Mouse (Mus musculus): ENCODE measurements around the gene Ifi211. TPM values are rescaled to one million over a fixed set of nuclear protein-coding genes. Genes with fewer than 3 reads are reported as not detected.

Gene Ifi211
- polyA plus RNA-seq (2012; rRNA removed), result 0.09 TPM in 1 of 2 replicates, not detected in the other

GRCm38 (mm10) chr1:173912548-173913255 is at the start of gene Ifi211:
Ifi211 (minus strand) TSS chr1:173913046.

GRCm38 (mm10) chr1:173941924-173942779 is 29.3 kb upstream of the Ifi211 start, which contains the start of the genes Mndal and Ifi203:
Mndal (minus strand) TSS chr1:173942491.
Ifi203 (minus strand) TSS chr1:173942672.

Other genes with a start within 250 kb of the Ifi211 start
- gene Ifi208, start 239.4 kb downstream of the Ifi211 start, polyA plus RNA-seq (2012; rRNA removed), result 0.14 and 0.17 TPM in 2 replicates
- 0.32 and 0.75 TPM in 2 replicates for gene Ifi207, start 171.3 kb downstream of the Ifi211 start, polyA plus RNA-seq (2012; rRNA removed)
- gene Ifi204, start 146.1 kb downstream of the Ifi211 start, polyA plus RNA-seq (2012; rRNA removed), result 0.13 TPM in 1 of 2 replicates, not detected in the other
- gene Mndal, start 29.4 kb upstream of the Ifi211 start, polyA plus RNA-seq (2012; rRNA removed), result 0.38 TPM in 1 of 2 replicates, not detected in the other
- gene Ifi203, start 29.6 kb upstream of the Ifi211 start, polyA plus RNA-seq (2012; rRNA removed), result 0.28 and 0.98 TPM in 2 replicates
- gene Ifi202b, start 69.7 kb upstream of the Ifi211 start, polyA plus RNA-seq (2012; rRNA removed), result not detected in 2 replicates
- gene Ifi205, start 118.8 kb upstream of the Ifi211 start, polyA plus RNA-seq (2012; rRNA removed), result 0.04 TPM in 1 of 2 replicates, not detected in the other
- 0.15 TPM in 1 of 2 replicates, not detected in the other for gene Olfr433, start 127.7 kb upstream of the Ifi211 start, polyA plus RNA-seq (2012; rRNA removed)
- gene Olfr432, start 136.2 kb upstream of the Ifi211 start, polyA plus RNA-seq (2012; rRNA removed), result 0.08 TPM in 1 of 2 replicates, not detected in the other
- not detected in 2 replicates for gene Olfr430, start 153.6 kb upstream of the Ifi211 start, polyA plus RNA-seq (2012; rRNA removed)
- not detected in 2 replicates for gene Olfr429, start 171.3 kb upstream of the Ifi211 start, polyA plus RNA-seq (2012; rRNA removed)
- not detected in 2 replicates for gene Olfr427, start 183.8 kb upstream of the Ifi211 start, polyA plus RNA-seq (2012; rRNA removed)
- not detected in 2 replicates for gene Olfr231, start 208.1 kb upstream of the Ifi211 start, polyA plus RNA-seq (2012; rRNA removed)
- not detected in 2 replicates for gene Olfr424, start 218.5 kb upstream of the Ifi211 start, polyA plus RNA-seq (2012; rRNA removed)
- gene Olfr420, start 242.6 kb upstream of the Ifi211 start, polyA plus RNA-seq (2012; rRNA removed), result not detected in 2 replicates